In the genomic region with DNA sequence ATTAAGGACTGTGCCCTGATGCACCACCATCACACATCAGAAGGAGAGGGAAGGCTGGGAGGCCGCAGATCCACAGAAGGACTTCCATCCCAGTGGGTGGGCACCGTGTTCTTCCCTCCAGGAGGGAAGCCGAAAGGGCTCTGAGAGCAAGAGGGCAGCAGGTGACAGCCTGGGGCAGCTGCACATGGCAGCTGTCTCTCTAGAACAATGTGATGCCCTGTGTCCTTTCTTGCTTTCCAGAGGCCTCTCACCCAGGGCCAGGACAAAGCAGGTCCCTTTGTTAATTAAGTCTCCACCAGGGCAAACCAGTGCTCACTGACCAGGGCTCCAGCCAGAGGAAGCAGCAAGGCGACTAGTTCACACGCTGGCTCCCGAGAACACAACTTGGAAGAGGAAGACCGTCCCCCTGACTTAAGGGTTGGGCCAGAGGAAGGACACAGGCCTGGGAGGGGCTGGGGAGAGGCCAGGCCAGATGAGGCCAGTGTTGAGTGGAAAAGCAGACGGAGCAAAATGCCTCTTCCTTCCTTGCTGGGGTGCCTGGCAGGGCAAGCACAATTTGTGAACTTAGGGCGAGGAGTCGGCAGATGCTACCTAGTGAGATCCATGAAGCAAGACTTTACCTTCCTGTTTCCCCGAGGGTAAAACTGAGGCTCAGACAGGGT, we compare ENCODE assay signal across 9 mouse cellular contexts. TPM values are rescaled to one million over a fixed set of nuclear protein-coding genes. Genes with fewer than 3 reads are reported as not detected.
DNase-seq lines count a peak whose midpoint lies in the region; ATAC-seq and TF ChIP-seq lines count a peak whose summit lies in the region.
"Had no signal": no experiment of that assay in that cellular context is flagged by ENCODE, and none has a peak within 500 bp of the region (broad histone marks: within the 10 kb centered on the region; RNA-seq: fewer than 3 reads in every experiment).

No protein-coding gene starts in this region.

- ATAC-seq in liver, embryonic 16.5 days (ENCODE audit: low read depth) = 0 out of 2 replicates have a peak, but pooled peaks have one; percentile 37
- ATAC-seq in liver, embryonic 11.5 days (replicated peaks; ENCODE audit: low FRiP score) = no peak
- ATAC-seq in kidney, postnatal 0 days (replicated peaks; ENCODE audit: low FRiP score, low read depth) = no peak
- ATAC-seq in neural tube, embryonic 13.5 days (ENCODE audit: low read depth) = no peak

- H3K4me3 ChIP-seq in liver, embryonic 16.5 days (ENCODE audit: low read depth, low read length) = no peak overlapping the region
- H3K4me3 ChIP-seq in liver, embryonic 11.5 days (ENCODE audit: low read depth, low read length) = no peak overlapping the region
- H3K4me3 ChIP-seq in kidney, postnatal 0 days (replicated peaks; ENCODE audit: low read depth, low read length) = no peak overlapping the region
- H3K4me3 ChIP-seq in neural tube, embryonic 13.5 days = no peak overlapping the region

- no peaks in the 10 kb centered on the region for H3K27me3 ChIP-seq in liver, embryonic 16.5 days (ENCODE audit: control insufficient read depth, insufficient read depth, low read depth, low read length)
- no peaks in the 10 kb centered on the region; the same call in none of the 2 replicates for H3K27me3 ChIP-seq in liver, embryonic 11.5 days (replicated peaks; ENCODE audit: control insufficient read depth, insufficient read depth, low read length)
- H3K27me3 ChIP-seq in kidney, postnatal 0 days (ENCODE audit: insufficient read depth, low read length) = no peaks in the 10 kb centered on the region
- H3K27me3 ChIP-seq in neural tube, embryonic 13.5 days = peaks cover 16% of the 10 kb centered on the region; the same call in 1 of the 2 replicates

- H3K36me3 ChIP-seq in liver, embryonic 16.5 days (ENCODE audit: control insufficient read depth, insufficient read depth) = no peaks in the 10 kb centered on the region
- no peaks in the 10 kb centered on the region for H3K36me3 ChIP-seq in liver, embryonic 11.5 days (ENCODE audit: control insufficient read depth, insufficient read depth, low read length)
- no peaks in the 10 kb centered on the region for H3K36me3 ChIP-seq in kidney, postnatal 0 days (ENCODE audit: insufficient read depth, low read length)
- H3K36me3 ChIP-seq in neural tube, embryonic 13.5 days = no peaks in the 10 kb centered on the region

- H3K27ac ChIP-seq in liver, embryonic 16.5 days (ENCODE audit: low read length) = no peak overlapping the region
- H3K27ac ChIP-seq in liver, embryonic 11.5 days (ENCODE audit: low read depth, low read length) = no peak overlapping the region
- H3K27ac ChIP-seq in kidney, postnatal 0 days = 0 out of 2 replicates have a peak overlapping the region, but pooled peaks have one; percentile 25
- H3K27ac ChIP-seq in neural tube, embryonic 13.5 days (replicated peaks) = no peak overlapping the region
- H3K27ac ChIP-seq: macrophage had no signal

- no peak overlapping the region for H3K9ac ChIP-seq in liver, embryonic 16.5 days (ENCODE audit: low read depth, low read length)
- H3K9ac ChIP-seq in liver, embryonic 11.5 days (ENCODE audit: low read depth, low read length) = no peak overlapping the region
- H3K9ac ChIP-seq in kidney, postnatal 0 days (ENCODE audit: low read depth, low read length) = no peak overlapping the region
- H3K9ac ChIP-seq in neural tube, embryonic 13.5 days = 0 out of 2 replicates have a peak overlapping the region, but pooled peaks have one; percentile 22

- no peaks in the 10 kb centered on the region for H3K4me1 ChIP-seq in liver, embryonic 16.5 days (ENCODE audit: control insufficient read depth, low read depth, low read length)
- peaks cover 3% of the 10 kb centered on the region for H3K4me1 ChIP-seq in liver, embryonic 11.5 days (replicated peaks; ENCODE audit: control insufficient read depth, insufficient read depth, low read length)
- H3K4me1 ChIP-seq in kidney, postnatal 0 days (replicated peaks; ENCODE audit: insufficient read depth, low read length) = 0 out of 2 replicates have a peak, but pooled peaks cover 5% of the 10 kb centered on the region
- peaks cover 14% of the 10 kb centered on the region for H3K4me1 ChIP-seq in neural tube, embryonic 13.5 days (replicated peaks)

- H3K9me3 ChIP-seq in liver, embryonic 16.5 days (replicated peaks; ENCODE audit: control insufficient read depth, low read length) = no peaks in the 10 kb centered on the region
- H3K9me3 ChIP-seq in liver, embryonic 11.5 days (ENCODE audit: control insufficient read depth, low read length) = no peaks in the 10 kb centered on the region
- H3K9me3 ChIP-seq in kidney, postnatal 0 days (replicated peaks; ENCODE audit: low read length) = no peaks in the 10 kb centered on the region
- no peaks in the 10 kb centered on the region for H3K9me3 ChIP-seq in neural tube, embryonic 13.5 days

- 57% methylated on average over 11 of the region's 11 CpGs for whole genome bisulfite sequencing in liver, embryonic 16.5 days (ENCODE audit: insufficient replicate concordance)
- 57% methylated on average over 11 of the region's 11 CpGs for WGBS in liver, embryonic 11.5 days
- 53% methylated on average over 11 of the region's 11 CpGs for WGBS in kidney, postnatal 0 days
- 46% methylated on average over 11 of the region's 11 CpGs for WGBS in neural tube, embryonic 13.5 days

- no peak for DNase-seq in liver, embryonic 11.5 days (ENCODE audit: low spot score)
- DNase-seq in heart, adult 9 months (ENCODE audit: low spot score in 2 of 2) = peak; percentile 74 to 85
- DNase-seq in kidney, postnatal 0 days (ENCODE audit: low spot score) = peak; percentile 46
- DNase-seq in right cerebral cortex, postnatal 25 days = no peak
- no peak for DNase-seq in ovary, postnatal 14 days (ENCODE audit: low spot score)
- no peak for DNase-seq in left cerebral cortex, postnatal 36 days (ENCODE audit: low spot score in 2 of 2)

- no peak for TF ChIP-seq CTCF in kidney, postnatal 0 days (IDR thresholded peaks at IDR 0.05; ENCODE audit: low read depth)

- no peak overlapping the region for H3K4me2 ChIP-seq in liver, embryonic 16.5 days (ENCODE audit: low read depth, low read length)
- no peak overlapping the region for H3K4me2 ChIP-seq in liver, embryonic 11.5 days
- no peak overlapping the region for H3K4me2 ChIP-seq in kidney, postnatal 0 days (ENCODE audit: low read length)
- no peak overlapping the region for H3K4me2 ChIP-seq in neural tube, embryonic 13.5 days

- intact Hi-C loops in left cerebral cortex, postnatal 36 days (cut with DNase I) = no loop called here

RNA-seq across cellular contexts. Expression of a gene that starts 34.7 kb away (rescaled TPM):
- polyA plus RNA-seq in liver, embryonic 16.5 days (2015; fragmentation: Nextera tagmentation; extraction: Ambion mirVana) = 0.90 and 0.92 TPM in 2 replicates
- polyA plus RNA-seq in liver, embryonic 11.5 days (2014; fragmentation: Nextera tagmentation; extraction: Ambion mirVana) = 3.1 and 3.4 TPM in 2 replicates
- polyA plus RNA-seq in kidney, postnatal 0 days (2015; fragmentation: Nextera tagmentation; extraction: Ambion mirVana) = 18.0 and 20.8 TPM in 2 replicates
- polyA plus RNA-seq in neural tube, embryonic 13.5 days (2015; fragmentation: Nextera tagmentation; extraction: Ambion mirVana) = 3.9 and 4.7 TPM in 2 replicates
- total RNA-seq in left cerebral cortex, postnatal 36 days (2021) = 1 to 10 TPM; 1.1 to 1.8 TPM
- polyA plus RNA-seq: macrophage had no signal

Comparison
In these comparisons a context has a peak if more than half of its experiments do, and no peak if none do; other contexts are left out.
1. DNase-seq: peak in heart, adult 9 months (2 of 2) and kidney, postnatal 0 days (single experiment); none in liver, embryonic 11.5 days (single experiment), right cerebral cortex, postnatal 25 days (single experiment), ovary, postnatal 14 days (single experiment) and left cerebral cortex, postnatal 36 days (0 of 2).